Mouse (Mus musculus) forebrain, postnatal 0 days (tissue): ENCODE measurements around the gene Phf12. TPM values are rescaled to one million over a fixed set of nuclear protein-coding genes. Genes with fewer than 3 reads are reported as not detected.
A peak's percentile ranks its signal among the peaks of the same experiment; 100 is the strongest.

Experiments used
- ATAC-seq: fragments of 200-750 bp; cut with Nextera tagmentation; 2 replicates; pipeline ENCODE4 v1.8.0; 2017; ENCODE audit warnings: mild to moderate bottlenecking, moderate library complexity
- DNase-seq: peaks from one replicate; pipeline ENCODE4 v3.0.0-alpha.2; 2015
- H3K27ac ChIP-seq: fragments of 300-500 bp; sonication (generic); 2 replicates; pipeline ENCODE4 v1.5.1; 2014; ENCODE audit warnings: low read depth, mild to moderate bottlenecking, antibody characterized with exemption, low read length, moderate library complexity, mixed read lengths
- H3K27me3 ChIP-seq: fragments of 300-500 bp; sonication (generic); 2 replicates; pipeline ENCODE4 v1.6.1; 2014; ENCODE audit warnings: mild to moderate bottlenecking, low read length, mixed read lengths; ENCODE audit not compliant: insufficient read depth
- H3K36me3 ChIP-seq: fragments of 300-500 bp; sonication (generic); 2 replicates; pipeline ENCODE4 v1.6.1; 2014; ENCODE audit warnings: mild to moderate bottlenecking, moderate library complexity; ENCODE audit not compliant: insufficient read depth
- H3K4me1 ChIP-seq: fragments of 300-500 bp; sonication (generic); 2 replicates; pipeline ENCODE4 v1.6.1; 2014; ENCODE audit warnings: antibody characterized with exemption; ENCODE audit not compliant: insufficient read depth
- H3K4me2 ChIP-seq: fragments of 300-500 bp; sonication (generic); 2 replicates; pipeline ENCODE4 v1.6.1; 2014; ENCODE audit warnings: low read depth, mild to moderate bottlenecking, moderate library complexity
- H3K4me3 ChIP-seq: fragments of 300-500 bp; sonication (generic); 2 replicates; pipeline ENCODE4 v1.5.1; 2014; ENCODE audit warnings: low read depth, low read length, mixed read lengths
- H3K9ac ChIP-seq: fragments of 300-500 bp; sonication (generic); 2 replicates; pipeline ENCODE4 v1.6.1; 2014; ENCODE audit warnings: mild to moderate bottlenecking
- H3K9me3 ChIP-seq: fragments of 300-500 bp; sonication (generic); 2 replicates; pipeline ENCODE4 v1.6.1; 2016; ENCODE audit warnings: low read length
- CTCF ChIP-seq: sonication (generic); IDR thresholded peaks from 2 replicates; pipeline ENCODE4 v1.5.1; 2016; ENCODE audit warnings: antibody characterized with exemption, control low read depth, low read depth
- WGBS: fragments of 180-500 bp; shearing (Covaris S2); extraction: QIAGEN DNeasy Blood & Tissue Kit; methylation state at CpG from one replicate; pipeline ENCODE4 v1.1.7; 2014; 5-methylcytosine and 5-hydroxymethylcytosine counted together
- microRNA counts: library from miRNA; unstranded; fragments of <30 nt; microRNA quantifications from one replicate; lab custom pipeline; 2015
- microRNA-seq, 2 experiments: library from miRNA; unstranded; fragments of <30 nt; microRNA quantifications; one replicate each; pipeline ENCODE4; 2016
- polyA plus RNA-seq: library from polyadenylated mRNA; unstranded; fragments of >200 nt; fragmentation: Nextera tagmentation; extraction: Ambion mirVana; gene quantifications from 2 replicates; pipeline ENCODE4 v1.2.1, GENCODE M21; 2015
- total RNA-seq: library from RNA; depleted of rRNA; stranded (reverse); fragments of >200 nt; gene quantifications from 2 replicates; pipeline ENCODE4 v1.2.3, GENCODE M21; 2014; rRNA removed

Phf12 gene
- total and polyA plus RNA-seq, 2 experiments from 2014 or later: 9.1 to 49.3 TPM

GRCm38 (mm10) chr11:78071938-78072337 is 89.4 kb downstream of the Phf12 start:
- Histone ChIP-seq H3K9ac (no peak overlapping the region), H3K4me1 (no peaks in the 10 kb centered on the region), H3K27ac (no peak overlapping the region), H3K4me3 (no peak overlapping the region), H3K9me3 (no peaks in the 10 kb centered on the region), H3K27me3 (no peaks in the 10 kb centered on the region), H3K36me3 (peaks cover 38% of the 10 kb centered on the region), H3K4me2 (no peak overlapping the region)
- no peak for ATAC-seq
- TF ChIP-seq CTCF: no peak
- no peak for DNase-seq
- 80% methylated on average over 5 of the region's 5 CpGs for WGBS

GRCm38 (mm10) chr11:78072425-78073130 is 90.0 kb downstream of the Phf12 start:
- Histone ChIP-seq H3K27me3 (no peaks in the 10 kb centered on the region), H3K4me1 (no peaks in the 10 kb centered on the region), H3K9me3 (no peaks in the 10 kb centered on the region), H3K4me2 (no peak overlapping the region), H3K4me3 (no peak overlapping the region), H3K27ac (no peak overlapping the region), H3K9ac (no peak overlapping the region), H3K36me3 (peaks cover 39% of the 10 kb centered on the region)
- DNase-seq (no peak), ATAC-seq (no peak)
- WGBS: 29% methylated on average over 6 of the region's 6 CpGs
- TF ChIP-seq CTCF: no peak

GRCm38 (mm10) chr11:78073577-78074276 is 91.2 kb downstream of the Phf12 start:
- no peak overlapping the region for H3K4me3 ChIP-seq
- DNase-seq: no peak
- 93% methylated on average over 9 of the region's 9 CpGs for WGBS
- H3K4me1 ChIP-seq: no peaks in the 10 kb centered on the region
- H3K9me3 ChIP-seq: no peaks in the 10 kb centered on the region
- H3K9ac ChIP-seq: no peak overlapping the region
- no peak for TF ChIP-seq CTCF
- H3K27ac ChIP-seq: no peak overlapping the region
- no peak overlapping the region for H3K4me2 ChIP-seq
- no peaks in the 10 kb centered on the region for H3K27me3 ChIP-seq
- ATAC-seq: no peak
- peaks cover 39% of the 10 kb centered on the region for H3K36me3 ChIP-seq

DNA sequence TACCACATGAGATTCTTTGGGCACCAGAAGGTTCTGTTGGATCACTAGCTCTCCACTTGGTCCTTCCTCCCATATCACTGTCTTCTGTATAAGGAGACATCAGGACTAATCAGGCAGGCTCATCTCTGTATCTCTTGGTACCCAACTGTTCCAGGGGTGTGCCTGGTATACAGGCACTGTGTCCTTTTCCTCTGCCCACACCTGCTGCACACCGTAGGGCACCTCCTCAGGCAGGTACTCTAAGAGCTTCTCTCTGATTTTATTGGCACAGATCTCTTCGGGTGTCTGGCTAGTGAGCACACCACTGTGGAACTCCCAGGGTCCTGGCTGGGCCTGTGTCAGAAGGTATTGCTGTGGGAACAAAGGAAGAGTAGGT is 91.7 kb downstream of the Phf12 start:
- WGBS: 96% methylated on average over 2 of the region's 2 CpGs
- Histone ChIP-seq H3K36me3 (peaks cover 39% of the 10 kb centered on the region), H3K27me3 (no peaks in the 10 kb centered on the region), H3K4me1 (peaks cover 2% of the 10 kb centered on the region), H3K4me2 (no peak overlapping the region), H3K9ac (no peak overlapping the region), H3K27ac (no peak overlapping the region), H3K9me3 (no peaks in the 10 kb centered on the region), H3K4me3 (no peak overlapping the region)
- DNase-seq: no peak
- ATAC-seq: no peak
- TF ChIP-seq CTCF: no peak

DNA sequence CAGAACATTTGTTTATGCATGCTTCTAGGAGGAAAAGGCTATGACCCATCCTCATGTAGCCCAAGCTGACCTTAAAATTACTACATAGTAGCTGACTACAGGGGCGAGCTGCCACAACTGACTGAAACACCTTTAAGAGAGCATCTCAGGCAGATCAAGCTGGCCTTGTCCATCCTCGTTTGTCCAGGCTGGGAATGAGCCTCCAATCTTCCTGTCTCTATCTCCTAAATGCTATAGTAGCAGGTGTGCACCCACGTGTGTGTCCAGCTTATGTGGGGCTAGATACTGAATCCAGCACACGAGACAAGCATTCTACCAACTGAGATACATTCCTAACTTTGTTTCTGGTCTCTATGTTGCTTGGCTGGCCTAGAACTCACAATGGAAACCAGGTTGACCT is 92.1 kb downstream of the Phf12 start:
- peaks cover 39% of the 10 kb centered on the region for H3K36me3 ChIP-seq
- no peaks in the 10 kb centered on the region for H3K9me3 ChIP-seq
- DNase-seq (no peak), ATAC-seq (no peak)
- no peak overlapping the region for H3K4me2 ChIP-seq
- H3K4me1 ChIP-seq: peaks cover 6% of the 10 kb centered on the region
- H3K27ac ChIP-seq: no peak overlapping the region
- H3K9ac ChIP-seq: no peak overlapping the region
- TF ChIP-seq CTCF: no peak
- 94% methylated on average over 4 of the region's 4 CpGs for WGBS
- H3K4me3 ChIP-seq: no peak overlapping the region
- no peaks in the 10 kb centered on the region for H3K27me3 ChIP-seq

MicroRNAs within 50 kb of the gene (microRNA counts, 519-probe panel; counts per million panel counts)
- microRNA mmu-miR-144 (lab: Ali Mortazavi, UCI) (4,084 counts per million, percentile 47 among the panel's probes with 10 or more counts), microRNA mmu-miR-451 (lab: Ali Mortazavi, UCI) (4,390 counts per million, percentile 55 among the panel's probes with 10 or more counts)

Small RNAs within 50 kb of the gene (microRNA-seq; reads per million reads assigned to microRNA genes)
- gene Mir144 (26.7 to 40.0 reads per million in 2 experiments), gene Mir451a (0 reads per million in 2 experiments), gene Mir451b (0 reads per million in 2 experiments)

Other genes starting within 250 kb of the Phf12 start
- gene Myo18a, start 219.5 kb upstream of the Phf12 start, total RNA-seq: 67.5 and 85.2 TPM in 2 replicates
- gene Myo18a, start 219.5 kb upstream of the Phf12 start, polyA plus RNA-seq: 23.9 and 33.8 TPM in 2 replicates
- not detected in 2 replicates for gene Gm10277, start 195.0 kb upstream of the Phf12 start, total RNA-seq
- gene Gm10277, start 195.0 kb upstream of the Phf12 start, polyA plus RNA-seq: 0.29 TPM in 1 of 2 replicates, not detected in the other
- 3.8 and 6.8 TPM in 2 replicates for gene Pipox, start 88.7 kb upstream of the Phf12 start, total RNA-seq
- gene Pipox, start 88.7 kb upstream of the Phf12 start, polyA plus RNA-seq: 3.7 and 4.2 TPM in 2 replicates
- gene Sez6, start 52.0 kb upstream of the Phf12 start, total RNA-seq: 150 and 194 TPM in 2 replicates
- gene Sez6, start 52.0 kb upstream of the Phf12 start, polyA plus RNA-seq: 183 and 214 TPM in 2 replicates
- gene Dhrs13, start 49.5 kb downstream of the Phf12 start, total RNA-seq: 48.4 and 59.2 TPM in 2 replicates
- 40.5 and 48.4 TPM in 2 replicates for gene Dhrs13, start 49.5 kb downstream of the Phf12 start, polyA plus RNA-seq
- 77.1 and 83.9 TPM in 2 replicates for gene Flot2, start 55.2 kb downstream of the Phf12 start, total RNA-seq
- gene Flot2, start 55.2 kb downstream of the Phf12 start, polyA plus RNA-seq: 101 and 105 TPM in 2 replicates
- 27.4 and 30.3 TPM in 2 replicates for gene Eral1, start 97.6 kb downstream of the Phf12 start, total RNA-seq
- gene Eral1, start 97.6 kb downstream of the Phf12 start, polyA plus RNA-seq: 25.5 and 26.7 TPM in 2 replicates
- gene Fam222b, start 111.9 kb downstream of the Phf12 start, total RNA-seq: 17.4 and 24.6 TPM in 2 replicates
- gene Fam222b, start 111.9 kb downstream of the Phf12 start, polyA plus RNA-seq: 21.9 and 24.0 TPM in 2 replicates
- 99.0 and 107 TPM in 2 replicates for gene Traf4, start 182.8 kb downstream of the Phf12 start, total RNA-seq
- gene Traf4, start 182.8 kb downstream of the Phf12 start, polyA plus RNA-seq: 104 and 131 TPM in 2 replicates
- gene Nek8, start 193.9 kb downstream of the Phf12 start, total RNA-seq: 4.7 and 6.1 TPM in 2 replicates
- 5.5 and 5.7 TPM in 2 replicates for gene Nek8, start 193.9 kb downstream of the Phf12 start, polyA plus RNA-seq
- 15.3 and 22.0 TPM in 2 replicates for gene Tlcd1, start 194.0 kb downstream of the Phf12 start, total RNA-seq
- 13.9 and 19.0 TPM in 2 replicates for gene Tlcd1, start 194.0 kb downstream of the Phf12 start, polyA plus RNA-seq
- gene Rpl23a, start 200.8 kb downstream of the Phf12 start, total RNA-seq: 772 and 968 TPM in 2 replicates
- gene Rpl23a, start 200.8 kb downstream of the Phf12 start, polyA plus RNA-seq: 938 and 1,223 TPM in 2 replicates
- 76.9 and 83.5 TPM in 2 replicates for gene Rab34, start 205.7 kb downstream of the Phf12 start, total RNA-seq
- gene Rab34, start 205.7 kb downstream of the Phf12 start, polyA plus RNA-seq: 50.8 and 55.5 TPM in 2 replicates
- 0.81 and 2.4 TPM in 2 replicates for gene Proca1, start 210.6 kb downstream of the Phf12 start, total RNA-seq
- gene Proca1, start 210.6 kb downstream of the Phf12 start, polyA plus RNA-seq: 2.5 and 3.3 TPM in 2 replicates